Mouse (Mus musculus) liver, embryonic 15.5 days (tissue): ENCODE data around the gene Stap2. TPM values are rescaled to one million over a fixed set of nuclear protein-coding genes. Genes with fewer than 3 reads are reported as not detected.

ENCODE experiments used
- ATAC-seq: fragments of 200-750 bp; cut with Nextera tagmentation; 2 replicates; pipeline ENCODE4 v1.8.0; 2017; ENCODE audit warnings: moderate number of reproducible peaks, mild to moderate bottlenecking, moderate library complexity; ENCODE audit not compliant: insufficient read depth
- H3K27ac ChIP-seq: fragments of 300-500 bp; sonication (generic); replicated peaks from 2 replicates; pipeline ENCODE4 v1.5.1; 2015; ENCODE audit warnings: mild to moderate bottlenecking, inconsistent platforms
- H3K27me3 ChIP-seq: fragments of 300-500 bp; sonication (generic); 2 replicates; pipeline ENCODE4 v1.6.1; 2015; ENCODE audit warnings: mild to moderate bottlenecking, inconsistent platforms
- H3K36me3 ChIP-seq: fragments of 300-500 bp; sonication (generic); replicated peaks from 2 replicates; pipeline ENCODE4 v1.6.1; 2015; ENCODE audit warnings: moderate library complexity, mild to moderate bottlenecking, inconsistent platforms
- H3K4me1 ChIP-seq: fragments of 300-500 bp; sonication (generic); replicated peaks from 2 replicates; pipeline ENCODE4 v1.6.1; 2015; ENCODE audit warnings: inconsistent platforms
- H3K4me2 ChIP-seq: fragments of 300-500 bp; sonication (generic); 2 replicates; pipeline ENCODE4 v1.6.1; 2015; ENCODE audit warnings: moderate library complexity, mild to moderate bottlenecking, inconsistent platforms
- H3K4me3 ChIP-seq: fragments of 300-500 bp; sonication (generic); replicated peaks from 2 replicates; pipeline ENCODE4 v1.5.1; 2015; ENCODE audit warnings: mild to moderate bottlenecking, inconsistent platforms
- H3K9ac ChIP-seq: fragments of 300-500 bp; sonication (generic); 2 replicates; pipeline ENCODE4 v1.6.1; 2015; ENCODE audit warnings: moderate library complexity, mild to moderate bottlenecking, inconsistent platforms
- H3K9me3 ChIP-seq: fragments of 300-500 bp; sonication (generic); replicated peaks from 2 replicates; pipeline ENCODE4 v1.6.1; 2016; ENCODE audit warnings: inconsistent platforms
- WGBS: fragments of 180-500 bp; shearing (Covaris S2); methylation state at CpG from one replicate; pipeline ENCODE4 v1.1.7; 2015; ENCODE audit warnings: mixed read lengths; ENCODE audit not compliant: insufficient replicate concordance; 5-methylcytosine and 5-hydroxymethylcytosine counted together
- polyA plus RNA-seq: library from polyadenylated mRNA; unstranded; fragments of >200 nt; fragmentation: Nextera tagmentation; extraction: Ambion mirVana; gene quantifications from 2 replicates; pipeline ENCODE4 v1.2.1, GENCODE M21; 2015

Gene Stap2
- polyA plus RNA-seq = 3.3 and 3.9 TPM in 2 replicates

DNA sequence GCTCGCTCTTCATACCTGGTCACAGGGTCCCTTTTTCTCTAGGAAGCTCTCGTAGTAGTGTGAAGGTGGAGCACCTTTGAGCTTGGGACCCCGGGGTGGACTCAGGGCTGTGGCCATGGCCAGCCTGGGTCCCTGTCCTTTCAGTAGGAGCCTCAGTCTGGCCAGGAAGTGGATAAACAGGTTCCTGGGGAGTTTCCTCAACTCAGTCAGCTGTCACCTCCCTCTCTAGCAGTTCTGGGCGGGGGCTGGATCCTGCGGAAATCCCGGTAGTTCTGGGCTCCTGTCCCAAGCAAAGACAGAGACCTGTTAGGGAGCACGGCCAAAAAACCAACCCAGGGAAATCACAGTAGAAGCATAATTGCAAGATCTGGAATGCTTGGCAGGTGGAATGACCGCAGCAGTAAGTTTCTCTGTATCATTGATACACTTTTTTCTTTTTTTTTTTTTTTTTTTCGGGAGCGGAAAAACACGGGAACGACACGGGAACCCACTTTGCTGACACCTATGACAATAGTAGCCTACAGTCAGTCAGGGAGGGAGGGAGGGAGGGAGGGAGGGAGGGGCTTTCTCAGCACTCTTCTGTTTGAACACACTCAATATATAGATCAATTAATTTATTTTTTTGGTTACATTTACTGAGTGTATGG, at the start of gene Stap2, which contains the start of gene Mpnd:
Gene Stap2 (minus strand): TSS at position 170 of the 647 bp plus-strand sequence.
Gene Mpnd (plus strand): TSS at position 297 of the 647 bp plus-strand sequence.
- H3K9ac ChIP-seq = no peak within 1 kb of the TSS
- H3K4me3 ChIP-seq = peak within 1 kb of the TSS; percentile 24
- WGBS = 21% methylated on average over 12 of the region's 13 CpGs

GRCm38 (mm10) chr17:56054938-56055337, 49.6 kb upstream of the Stap2 start:
- Histone ChIP-seq H3K4me3 (no peak overlapping the region), H3K27ac (no peak overlapping the region), H3K9me3 (no peaks in the 10 kb centered on the region), H3K27me3 (no peaks in the 10 kb centered on the region), H3K4me1 (peaks cover 18% of the 10 kb centered on the region), H3K9ac (no peak overlapping the region), H3K4me2 (no peak overlapping the region), H3K36me3 (peaks cover 94% of the 10 kb centered on the region)
- ATAC-seq = no peak

More for the DNA sequence above, at the start of gene Stap2, which contains the start of gene Mpnd:
- ATAC-seq = no peak
- 0 out of 2 replicates have a peak within 1 kb of the TSS, but pooled peaks have one; percentile 38 for H3K27ac ChIP-seq
- H3K4me1 ChIP-seq = peaks cover 38% of the 10 kb centered on the region
- peaks cover 14% of the 10 kb centered on the region for H3K27me3 ChIP-seq
- H3K4me2 ChIP-seq = peak within 1 kb of the TSS; percentile 18; the same call in 1 of the 2 replicates
- no peaks in the 10 kb centered on the region for H3K36me3 ChIP-seq
- H3K9me3 ChIP-seq = no peaks in the 10 kb centered on the region

DNA sequence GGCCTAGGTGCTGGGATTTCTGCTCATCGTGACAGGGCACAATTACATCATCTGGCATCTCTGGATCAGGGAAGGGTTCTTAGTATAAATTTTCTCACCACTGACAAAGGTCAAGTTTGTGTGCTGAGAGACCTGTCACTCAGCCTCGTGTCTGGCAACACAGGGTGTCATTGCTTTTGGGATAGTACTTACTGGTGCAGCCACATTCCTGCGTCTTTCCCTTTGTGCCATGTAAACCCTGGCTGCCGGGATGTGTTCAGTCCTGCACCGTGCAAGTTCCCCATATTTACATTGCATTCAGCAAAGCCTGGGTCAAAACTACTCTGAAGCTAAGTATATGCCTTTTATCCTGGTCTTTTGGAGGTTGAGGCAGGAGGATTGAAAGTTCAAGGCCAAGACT, 46.0 kb upstream of the Stap2 start:
- Histone ChIP-seq H3K27ac (no peak overlapping the region), H3K9me3 (no peaks in the 10 kb centered on the region), H3K4me3 (no peak overlapping the region), H3K27me3 (no peaks in the 10 kb centered on the region), H3K4me2 (no peak overlapping the region), H3K9ac (no peak overlapping the region), H3K36me3 (peaks cover 94% of the 10 kb centered on the region), H3K4me1 (peaks cover 18% of the 10 kb centered on the region)
- 82% methylated on average over 5 of the region's 5 CpGs for WGBS
- ATAC-seq = no peak

DNA sequence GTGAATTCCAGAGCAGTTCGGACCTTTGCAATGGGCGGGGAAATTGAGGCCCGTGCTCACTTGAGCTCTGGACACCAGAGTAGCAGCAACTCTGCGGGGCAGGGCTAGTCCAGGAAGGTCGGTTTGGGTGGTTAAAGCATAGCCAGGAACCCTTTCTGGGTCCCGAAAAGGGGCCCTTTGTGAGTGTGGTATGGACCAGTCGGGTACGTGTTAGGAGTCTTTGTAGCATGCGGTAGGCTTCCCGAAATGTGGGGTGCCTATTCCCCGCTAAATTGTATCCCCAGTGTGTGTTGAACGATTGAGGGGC, 35.4 kb upstream of the Stap2 start:
- peak overlapping the region; percentile 92 for H3K27ac ChIP-seq

GRCm38 (mm10) chr17:56040030-56040856, 34.9 kb upstream of the Stap2 start, which contains the start of gene Chaf1a:
Gene Chaf1a, plus strand, starts transcription at chr17:56040439.
- H3K4me3 ChIP-seq = peak within 1 kb of the TSS; percentile 95
- peak within 1 kb of the TSS; percentile 94 for H3K9ac ChIP-seq
- peak within 1 kb of the TSS; percentile 88 for H3K4me2 ChIP-seq
- H3K4me1 ChIP-seq = peaks cover 52% of the 10 kb centered on the region
- H3K36me3 ChIP-seq = peaks cover 31% of the 10 kb centered on the region
- no peaks in the 10 kb centered on the region for H3K27me3 ChIP-seq
- peak within 1 kb of the TSS; percentile 92 for H3K27ac ChIP-seq
- peak; percentile 72 for ATAC-seq
- no peaks in the 10 kb centered on the region for H3K9me3 ChIP-seq
- WGBS = under 1% methylated on average over 68 of the region's 68 CpGs

More for the DNA sequence above, 35.4 kb upstream of the Stap2 start:
- no peaks in the 10 kb centered on the region for H3K27me3 ChIP-seq
- under 1% methylated on average over 12 of the region's 12 CpGs for WGBS
- H3K4me1 ChIP-seq = peaks cover 47% of the 10 kb centered on the region
- H3K9ac ChIP-seq = peak overlapping the region; percentile 94
- H3K4me3 ChIP-seq = peak overlapping the region; percentile 95
- H3K36me3 ChIP-seq = peaks cover 37% of the 10 kb centered on the region
- no peaks in the 10 kb centered on the region for H3K9me3 ChIP-seq
- ATAC-seq = no peak
- peak overlapping the region; percentile 88 for H3K4me2 ChIP-seq

DNA sequence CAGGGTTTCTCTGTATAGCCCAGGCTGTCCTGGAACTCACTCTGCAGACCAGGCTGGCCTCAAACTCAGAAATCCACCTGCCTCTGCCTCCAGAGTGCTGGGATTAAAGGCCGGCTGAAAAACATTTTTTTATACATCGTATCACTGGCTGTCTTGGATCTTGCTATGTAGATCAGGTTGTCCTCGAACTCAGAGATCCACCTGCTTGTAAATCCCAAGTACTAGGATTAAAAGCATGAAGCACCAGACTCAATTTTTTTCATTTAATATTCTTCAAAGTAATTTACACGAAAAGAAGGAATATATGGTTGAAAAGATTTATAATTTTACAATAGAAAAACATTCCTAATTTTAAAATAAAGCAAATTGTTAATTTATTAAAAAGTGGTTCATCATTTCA, 34.0 kb upstream of the Stap2 start:
- Histone ChIP-seq H3K27ac (peak overlapping the region; percentile 86), H3K9ac (no peak overlapping the region), H3K36me3 (peaks cover 27% of the 10 kb centered on the region), H3K4me2 (peak overlapping the region; percentile 88), H3K4me3 (peak overlapping the region; percentile 95), H3K9me3 (no peaks in the 10 kb centered on the region), H3K27me3 (no peaks in the 10 kb centered on the region), H3K4me1 (peaks cover 61% of the 10 kb centered on the region)
- no peak for ATAC-seq
- 63% methylated on average over 4 of the region's 4 CpGs for WGBS

DNA sequence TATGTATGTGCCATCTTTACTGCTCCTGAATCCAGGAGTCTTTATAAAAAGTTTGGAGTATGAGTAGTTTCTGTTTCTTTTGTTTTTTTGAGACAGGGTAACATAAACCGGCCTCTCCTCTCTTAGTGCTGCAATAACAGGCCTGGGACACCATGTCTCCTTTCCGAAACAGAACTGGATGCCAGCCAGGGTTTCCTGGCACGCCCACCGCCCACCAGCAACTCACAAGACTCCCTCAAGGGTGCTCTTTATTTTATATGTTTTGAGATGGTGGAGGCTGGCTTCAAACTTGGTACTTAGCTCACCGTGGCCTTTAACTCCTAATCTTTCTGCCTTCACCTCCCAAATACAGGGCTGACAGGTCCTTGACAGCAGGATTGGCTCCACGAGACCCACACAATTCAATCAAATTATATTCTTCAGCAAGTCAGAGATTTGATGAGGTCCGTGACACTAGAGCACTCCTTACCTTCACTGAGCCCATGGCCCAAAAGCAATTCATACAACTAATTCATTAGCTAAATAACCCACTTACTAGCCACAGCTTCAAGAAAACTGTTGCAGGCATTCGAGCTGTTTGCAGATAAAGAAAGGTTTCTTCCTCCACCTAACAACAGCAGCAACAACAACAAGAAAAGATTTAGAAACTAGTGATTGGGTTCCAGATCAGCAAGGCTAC, 33.3 kb upstream of the Stap2 start:
- Histone ChIP-seq H3K27ac (no peak overlapping the region), H3K4me2 (no peak overlapping the region)
- no peak for ATAC-seq

DNA sequence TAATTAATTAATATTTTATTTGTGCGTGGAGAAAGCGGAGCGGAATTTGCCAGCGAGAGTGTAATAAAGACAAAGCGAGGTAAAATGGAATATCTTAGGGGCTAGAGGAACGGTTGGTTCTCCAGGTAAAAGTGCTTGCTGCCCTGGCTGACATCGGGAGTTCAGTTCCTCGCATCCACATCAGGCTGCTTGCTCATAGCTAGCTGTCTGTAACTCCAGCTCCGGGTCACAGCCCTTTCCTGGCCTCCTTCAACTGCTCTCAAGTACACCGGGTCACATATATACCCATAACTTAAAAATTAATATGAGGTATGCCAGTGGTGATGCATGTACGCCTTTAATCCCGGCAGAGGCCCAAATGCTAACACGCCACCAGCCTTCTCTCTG, 31.5 kb upstream of the Stap2 start:
- Histone ChIP-seq H3K27me3 (no peaks in the 10 kb centered on the region), H3K36me3 (peaks cover 21% of the 10 kb centered on the region; the same call in 1 of the 2 replicates), H3K4me3 (peak overlapping the region; percentile 91), H3K9me3 (no peaks in the 10 kb centered on the region), H3K4me2 (peak overlapping the region; percentile 71), H3K9ac (no peak overlapping the region), H3K4me1 (peaks cover 63% of the 10 kb centered on the region), H3K27ac (peak overlapping the region; percentile 29)
- no peak for ATAC-seq
- WGBS = 35% methylated on average over 13 of the region's 13 CpGs

More for the DNA sequence above, 33.3 kb upstream of the Stap2 start:
- no peaks in the 10 kb centered on the region for H3K27me3 ChIP-seq
- H3K4me3 ChIP-seq = no peak overlapping the region
- no peak overlapping the region for H3K9ac ChIP-seq
- H3K4me1 ChIP-seq = peaks cover 63% of the 10 kb centered on the region
- peaks cover 27% of the 10 kb centered on the region for H3K36me3 ChIP-seq
- H3K9me3 ChIP-seq = no peaks in the 10 kb centered on the region
- WGBS = 74% methylated on average over 8 of the region's 8 CpGs

DNA sequence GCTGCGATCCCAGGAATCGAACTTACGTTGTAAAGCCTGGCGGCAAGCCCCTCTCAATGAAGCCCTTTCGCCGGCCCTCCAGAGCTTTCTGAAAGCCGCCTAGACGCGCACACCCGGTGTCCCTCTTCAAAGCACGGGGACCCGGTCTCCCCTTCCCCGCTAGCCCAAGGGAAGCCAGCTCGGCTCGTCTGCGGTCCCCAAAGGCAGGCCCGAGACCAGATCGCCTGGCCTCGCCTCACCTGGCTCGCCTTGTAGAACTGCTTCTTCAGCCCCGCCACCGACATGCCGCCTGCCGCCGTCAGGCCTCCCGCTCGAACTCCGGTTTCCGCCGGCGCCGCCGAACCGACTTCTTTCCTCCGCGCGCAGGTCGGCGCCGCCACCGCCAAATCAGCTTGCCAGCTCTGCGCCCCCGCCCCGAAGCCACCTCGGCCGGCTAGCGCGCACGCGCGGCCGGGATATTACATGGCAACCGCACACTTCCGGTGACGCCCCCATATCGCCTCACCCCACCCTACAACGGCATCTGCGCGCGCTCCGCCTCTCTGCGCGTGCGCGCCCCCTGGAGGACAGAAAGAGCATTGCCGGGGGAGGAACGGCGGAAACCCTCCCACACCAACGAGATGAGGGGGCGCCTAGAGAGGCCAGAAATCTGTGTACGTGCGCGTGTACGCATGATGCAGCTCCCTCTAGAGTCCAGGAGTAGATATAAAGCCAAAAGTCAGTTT, 31.0 kb upstream of the Stap2 start, which contains the start of gene Sh3gl1:
Gene Sh3gl1 (minus strand): TSS at position 460 of the 725 bp plus-strand sequence.
- Histone ChIP-seq H3K4me2 (peak within 1 kb of the TSS; percentile 71), H3K9me3 (no peaks in the 10 kb centered on the region), H3K36me3 (peaks cover 22% of the 10 kb centered on the region; the same call in 1 of the 2 replicates), H3K4me1 (peaks cover 63% of the 10 kb centered on the region), H3K27me3 (no peaks in the 10 kb centered on the region), H3K9ac (peak within 1 kb of the TSS; percentile 97), H3K4me3 (peak within 1 kb of the TSS; percentile 91), H3K27ac (peak within 1 kb of the TSS; percentile 92)
- under 1% methylated on average over 74 of the region's 74 CpGs for WGBS
- ATAC-seq = peak; percentile 88

DNA sequence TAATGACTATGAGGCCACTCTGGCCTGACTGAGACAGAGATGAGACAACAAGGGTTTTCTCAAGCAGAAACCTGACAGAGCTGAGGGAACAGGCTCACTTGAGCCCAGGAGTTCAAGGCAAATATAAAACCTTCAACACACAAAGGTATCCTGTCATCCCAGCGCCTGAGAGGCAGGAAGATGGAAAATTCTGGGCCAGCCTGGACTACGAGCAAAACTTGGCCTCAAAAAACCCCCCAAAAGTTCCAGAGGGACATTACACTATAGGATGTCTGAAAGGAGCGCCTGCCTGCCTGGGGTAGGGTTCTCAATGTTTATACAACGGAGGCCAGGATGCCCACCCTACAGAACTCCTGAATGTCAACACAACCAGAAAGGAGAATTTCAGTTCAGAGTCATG, 29.8 kb upstream of the Stap2 start:
- peak overlapping the region; percentile 97; the same call in 1 of the 2 replicates for H3K9ac ChIP-seq
- no peaks in the 10 kb centered on the region for H3K9me3 ChIP-seq
- H3K27me3 ChIP-seq = no peaks in the 10 kb centered on the region
- H3K27ac ChIP-seq = peak overlapping the region; percentile 68
- peak overlapping the region; percentile 71 for H3K4me2 ChIP-seq
- peaks cover 68% of the 10 kb centered on the region for H3K4me1 ChIP-seq
- peaks cover 29% of the 10 kb centered on the region for H3K36me3 ChIP-seq
- 63% methylated on average over 4 of the region's 4 CpGs for WGBS
- ATAC-seq = no peak
- H3K4me3 ChIP-seq = peak overlapping the region; percentile 91
